Mouse (Mus musculus) forebrain, embryonic 15.5 days (tissue): ENCODE results near the gene Hes1. TPM values are rescaled to one million over a fixed set of nuclear protein-coding genes. Genes with fewer than 3 reads are reported as not detected.
A peak's percentile ranks its signal among the peaks of the same experiment; 100 is the strongest.

Source experiments
- ATAC-seq: fragments of 200-750 bp; cut with Nextera tagmentation; replicated peaks from 2 replicates; pipeline ENCODE4 v1.8.0; 2017; ENCODE audit warnings: mild to moderate bottlenecking, moderate TSS enrichment, moderate library complexity
- H3K27ac ChIP-seq: fragments of 300-500 bp; sonication (generic); replicated peaks from 2 replicates; pipeline ENCODE4 v1.5.1; 2015; ENCODE audit warnings: mild to moderate bottlenecking, inconsistent platforms
- H3K27me3 ChIP-seq: fragments of 300-500 bp; sonication (generic); 2 replicates; pipeline ENCODE4 v1.6.1; 2015; ENCODE audit warnings: inconsistent platforms
- H3K36me3 ChIP-seq: fragments of 300-500 bp; sonication (generic); 2 replicates; pipeline ENCODE4 v1.6.1; 2015; ENCODE audit warnings: mild to moderate bottlenecking, inconsistent platforms
- H3K4me1 ChIP-seq: fragments of 300-500 bp; sonication (generic); 2 replicates; pipeline ENCODE4 v1.6.1; 2015; ENCODE audit warnings: inconsistent platforms
- H3K4me2 ChIP-seq: fragments of 300-500 bp; sonication (generic); replicated peaks from 2 replicates; pipeline ENCODE4 v1.6.1; 2015; ENCODE audit warnings: mild to moderate bottlenecking, inconsistent platforms
- H3K4me3 ChIP-seq: fragments of 300-500 bp; sonication (generic); 2 replicates; pipeline ENCODE4 v1.5.1; 2015; ENCODE audit warnings: mild to moderate bottlenecking, inconsistent platforms
- H3K9ac ChIP-seq: fragments of 300-500 bp; sonication (generic); replicated peaks from 2 replicates; pipeline ENCODE4 v1.6.1; 2015; ENCODE audit warnings: mild to moderate bottlenecking, inconsistent platforms
- H3K9me3 ChIP-seq: fragments of 300-500 bp; sonication (generic); 2 replicates; pipeline ENCODE4 v1.6.1; 2016; ENCODE audit warnings: inconsistent platforms
- WGBS: fragments of 180-500 bp; shearing (Covaris S2); methylation state at CpG from one replicate; pipeline ENCODE4 v1.1.7; 2015; ENCODE audit warnings: mixed read lengths; 5-methylcytosine and 5-hydroxymethylcytosine counted together
- polyA plus RNA-seq: library from polyadenylated mRNA; unstranded; fragments of >200 nt; fragmentation: Nextera tagmentation; extraction: Ambion mirVana; gene quantifications from 2 replicates; pipeline ENCODE4 v1.2.1, GENCODE M21; 2015

Hes1 gene
- polyA plus RNA-seq, 1 experiment from 2014 or later, result 16.4 TPM

DNA sequence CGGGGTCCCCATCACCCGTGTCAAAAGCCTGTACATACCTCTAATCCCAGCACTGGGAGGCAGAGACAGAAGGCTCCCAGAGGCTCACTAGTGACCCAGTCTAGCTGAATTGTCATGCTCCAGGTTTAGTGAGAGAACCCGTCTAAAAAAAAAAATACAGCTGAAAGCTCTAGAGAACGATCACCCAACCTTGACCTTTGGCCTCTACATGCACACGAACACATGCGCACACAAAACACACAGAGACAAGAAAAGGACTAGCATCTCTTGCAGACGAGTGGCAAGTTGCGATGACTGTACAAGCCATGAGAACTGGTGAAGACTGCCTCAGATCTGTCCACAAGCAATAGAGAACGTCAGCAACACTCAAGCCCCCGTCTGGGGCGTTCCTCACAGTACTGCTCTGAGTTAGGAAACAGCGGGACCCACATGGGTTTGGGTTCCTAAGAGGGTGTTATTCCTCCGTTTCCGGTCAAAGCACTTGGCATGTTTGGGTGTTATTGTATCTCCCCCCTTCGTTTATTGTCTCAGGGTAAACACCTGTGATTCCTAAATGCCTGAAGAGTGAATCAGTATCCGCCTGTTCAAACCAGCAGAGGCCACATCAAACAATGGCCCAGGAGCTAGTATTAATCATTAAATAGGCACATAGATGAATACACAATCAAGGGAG is 11.2 kb upstream of the Hes1 start:
- Histone ChIP-seq H3K4me1 (peaks cover 4% of the 10 kb centered on the region; the same call in 1 of the 2 replicates), H3K9me3 (no peaks in the 10 kb centered on the region), H3K27me3 (no peaks in the 10 kb centered on the region), H3K4me2 (no peak overlapping the region), H3K27ac (no peak overlapping the region), H3K4me3 (no peak overlapping the region), H3K9ac (no peak overlapping the region), H3K36me3 (no peaks in the 10 kb centered on the region)
- no peak for ATAC-seq
- WGBS, result 66% methylated on average over 16 of the region's 16 CpGs

DNA sequence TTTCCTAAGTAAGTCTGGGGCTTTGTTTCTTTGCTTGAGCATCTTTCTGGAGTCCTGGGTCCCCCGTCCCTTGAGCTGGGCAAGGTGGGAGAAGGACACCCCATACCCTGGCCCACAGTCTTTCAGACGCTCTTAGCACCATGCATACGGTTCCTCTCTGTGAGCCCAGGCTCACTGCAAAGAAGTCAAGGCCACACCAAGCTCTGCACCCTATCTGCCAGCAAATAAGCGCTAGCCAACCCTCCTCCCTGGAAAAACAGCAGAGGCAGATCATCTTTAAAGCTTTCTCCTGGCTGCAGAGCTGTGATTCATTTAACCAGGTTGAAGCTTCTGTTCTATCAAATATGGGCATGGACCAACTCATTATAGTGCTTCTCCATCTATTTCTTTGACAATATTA is 9.6 kb upstream of the Hes1 start:
- Histone ChIP-seq H3K9me3 (no peaks in the 10 kb centered on the region), H3K9ac (no peak overlapping the region), H3K4me3 (no peak overlapping the region), H3K4me2 (no peak overlapping the region), H3K36me3 (no peaks in the 10 kb centered on the region), H3K27ac (no peak overlapping the region), H3K27me3 (no peaks in the 10 kb centered on the region), H3K4me1 (peaks cover 11% of the 10 kb centered on the region)
- ATAC-seq, result no peak
- WGBS, result 76% methylated on average over 4 of the region's 4 CpGs

- H3K4me3 ChIP-seq, result no peak overlapping the region
- no peak overlapping the region for H3K27ac ChIP-seq
- peaks cover 20% of the 10 kb centered on the region for H3K4me1 ChIP-seq
- no peaks in the 10 kb centered on the region for H3K36me3 ChIP-seq
- no peak overlapping the region for H3K4me2 ChIP-seq
- 75% methylated on average over 10 of the region's 10 CpGs for WGBS
- no peaks in the 10 kb centered on the region for H3K27me3 ChIP-seq
- no peak overlapping the region for H3K9ac ChIP-seq
- no peak for ATAC-seq
- H3K9me3 ChIP-seq, result no peaks in the 10 kb centered on the region
These were observed 8.8 kb upstream of the Hes1 start for GRCm38 (mm10) chr16:30055361-30055889.

DNA sequence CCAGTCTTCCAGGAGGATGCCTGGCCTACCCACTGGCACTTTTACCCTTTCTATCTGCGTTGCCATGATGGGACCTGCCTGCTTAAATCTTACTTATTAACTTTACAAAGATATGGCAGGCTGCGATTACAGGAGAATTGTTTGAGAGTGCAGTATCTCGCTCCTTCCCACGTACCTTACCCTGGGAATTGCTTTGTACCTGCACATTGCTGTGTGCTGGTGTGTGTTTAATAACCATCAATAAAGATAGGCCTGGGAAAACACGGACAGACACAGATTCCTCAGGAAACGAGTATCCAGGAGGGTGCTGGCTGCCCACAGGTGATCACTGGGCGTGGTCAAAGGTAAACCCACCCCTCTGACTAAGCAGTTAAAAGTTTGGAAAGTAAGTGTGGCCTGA is 8.3 kb upstream of the Hes1 start:
- H3K4me3 ChIP-seq, result no peak overlapping the region
- H3K4me2 ChIP-seq, result no peak overlapping the region
- H3K9me3 ChIP-seq, result no peaks in the 10 kb centered on the region
- H3K36me3 ChIP-seq, result no peaks in the 10 kb centered on the region
- no peaks in the 10 kb centered on the region for H3K27me3 ChIP-seq
- no peak overlapping the region for H3K9ac ChIP-seq
- H3K27ac ChIP-seq, result no peak overlapping the region
- peaks cover 25% of the 10 kb centered on the region for H3K4me1 ChIP-seq
- WGBS, result 76% methylated on average over 7 of the region's 7 CpGs
- ATAC-seq, result no peak

DNA sequence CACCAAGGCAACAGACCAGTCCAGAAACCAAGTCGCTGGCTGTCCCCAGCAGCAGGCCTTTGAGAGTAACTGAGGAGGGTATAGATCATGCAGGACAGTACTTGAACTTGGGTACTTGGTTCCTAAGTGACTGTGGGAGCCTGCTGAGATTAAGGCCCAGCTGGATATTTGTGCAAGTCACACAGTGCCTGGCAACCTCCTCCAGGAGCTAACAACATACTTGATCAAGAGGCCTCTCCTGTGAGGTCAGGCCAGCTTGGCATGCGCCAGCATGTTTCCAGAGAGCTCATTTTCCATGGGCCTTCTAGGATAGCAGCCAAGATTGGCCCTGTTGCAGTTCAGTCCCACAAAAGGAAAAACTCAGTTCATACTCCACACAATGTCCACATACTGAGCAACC is 7.3 kb upstream of the Hes1 start:
- no peaks in the 10 kb centered on the region for H3K36me3 ChIP-seq
- no peak overlapping the region for H3K27ac ChIP-seq
- H3K9me3 ChIP-seq, result no peaks in the 10 kb centered on the region
- no peak overlapping the region for H3K4me3 ChIP-seq
- ATAC-seq, result 0 out of 2 replicates have a peak, but pooled peaks have one; percentile 17
- no peak overlapping the region for H3K4me2 ChIP-seq
- peaks cover 6% of the 10 kb centered on the region for H3K27me3 ChIP-seq
- WGBS, result 51% methylated on average over 2 of the region's 2 CpGs
- H3K4me1 ChIP-seq, result peaks cover 25% of the 10 kb centered on the region
- no peak overlapping the region for H3K9ac ChIP-seq

DNA sequence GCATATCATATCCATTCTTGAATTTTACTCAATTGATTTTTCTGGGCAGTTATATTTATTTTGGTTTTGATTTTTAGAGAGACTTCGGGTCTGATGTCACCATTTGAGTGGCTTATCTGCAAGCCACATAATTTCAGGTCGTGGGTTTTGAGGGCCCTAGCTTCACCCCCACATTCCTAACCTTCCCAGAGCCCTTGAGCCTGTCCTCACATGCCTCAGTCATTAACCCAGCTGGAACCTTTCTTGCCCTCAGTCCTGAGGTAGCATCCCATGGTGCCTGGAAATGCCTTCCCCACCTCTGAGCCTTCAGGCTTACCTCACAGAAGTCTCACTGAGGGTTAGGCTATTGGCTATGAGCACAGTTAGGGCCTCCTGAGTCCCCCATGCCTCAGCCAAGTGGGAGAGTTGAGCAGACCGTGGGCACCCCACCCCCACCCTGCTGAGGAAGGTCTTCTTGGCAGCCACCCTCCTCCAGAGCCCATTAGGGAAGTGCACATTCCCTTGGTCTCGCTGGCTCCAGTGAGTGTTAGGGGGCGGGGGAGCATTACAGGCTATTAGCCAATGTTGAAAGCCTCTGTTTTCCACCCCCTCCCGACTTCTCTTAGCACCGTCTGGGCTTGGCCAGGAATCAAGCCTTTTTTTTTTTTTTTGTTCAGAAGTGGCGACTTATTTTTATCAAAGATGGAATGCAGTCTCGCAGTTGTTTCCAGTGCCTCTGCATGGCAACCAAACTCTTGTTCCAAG is 5.0 kb upstream of the Hes1 start:
- Histone ChIP-seq H3K9ac (no peak overlapping the region), H3K27me3 (peaks cover 11% of the 10 kb centered on the region), H3K36me3 (no peaks in the 10 kb centered on the region), H3K4me2 (no peak overlapping the region), H3K4me3 (no peak overlapping the region), H3K9me3 (no peaks in the 10 kb centered on the region), H3K4me1 (peaks cover 37% of the 10 kb centered on the region), H3K27ac (0 out of 2 replicates have a peak overlapping the region, but pooled peaks have one; percentile 35)
- WGBS, result 14% methylated on average over 9 of the region's 9 CpGs
- ATAC-seq, result peak; percentile 54

GRCm38 (mm10) chr16:30060412-30060811 is 3.8 kb upstream of the Hes1 start:
- H3K9me3 ChIP-seq, result no peaks in the 10 kb centered on the region
- no peak overlapping the region for H3K27ac ChIP-seq
- no peak overlapping the region for H3K4me2 ChIP-seq
- peaks cover 48% of the 10 kb centered on the region for H3K4me1 ChIP-seq
- ATAC-seq, result no peak
- H3K4me3 ChIP-seq, result no peak overlapping the region
- H3K27me3 ChIP-seq, result peaks cover 16% of the 10 kb centered on the region
- H3K36me3 ChIP-seq, result no peaks in the 10 kb centered on the region
- no peak overlapping the region for H3K9ac ChIP-seq
- WGBS, result 3% methylated on average over 8 of the region's 8 CpGs

DNA sequence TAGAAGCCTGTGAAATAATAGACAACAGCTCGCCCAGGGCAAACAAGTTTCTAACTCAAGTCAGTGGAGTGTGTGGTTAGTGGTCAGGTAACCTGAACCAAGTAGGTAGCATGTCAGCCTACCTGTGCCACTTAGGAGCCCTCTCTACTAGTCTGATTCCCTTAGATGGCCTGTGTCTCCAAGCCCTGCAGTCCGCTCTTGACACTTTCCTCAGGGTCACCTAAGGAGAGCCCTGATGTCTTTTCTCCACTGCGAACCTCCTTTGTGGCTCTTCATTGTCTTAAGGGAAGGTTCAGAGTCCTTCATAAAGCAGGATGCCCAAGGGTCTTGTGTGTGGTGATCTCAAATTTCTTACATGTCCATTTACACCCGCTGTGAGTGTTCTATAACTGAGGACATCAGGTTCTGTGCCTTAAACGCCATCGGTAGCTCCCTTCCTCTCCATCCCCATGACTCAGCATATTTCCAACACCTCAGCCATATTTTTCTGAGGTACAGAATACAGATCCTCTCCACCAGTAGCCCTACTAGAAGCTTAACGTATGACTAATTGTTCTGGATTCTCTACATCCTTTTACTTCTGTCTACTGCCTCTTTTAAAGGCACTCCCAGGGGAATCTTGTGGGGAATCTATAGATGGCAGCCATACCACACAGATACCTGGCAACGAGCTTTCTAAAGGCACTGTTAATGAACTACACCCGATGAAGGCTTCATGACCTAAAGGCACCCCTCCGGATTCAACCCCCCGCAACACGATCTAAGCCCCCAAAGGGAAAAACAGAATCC is 1.7 kb upstream of the Hes1 start:
- Histone ChIP-seq H3K9ac (no peak overlapping the region), H3K27ac (peak overlapping the region; percentile 75; the same call in 1 of the 2 replicates), H3K27me3 (peaks cover 18% of the 10 kb centered on the region), H3K9me3 (no peaks in the 10 kb centered on the region), H3K4me1 (peaks cover 61% of the 10 kb centered on the region), H3K4me3 (peak overlapping the region; percentile 66), H3K36me3 (no peaks in the 10 kb centered on the region), H3K4me2 (peak overlapping the region; percentile 99)
- WGBS, result 21% methylated on average over 12 of the region's 12 CpGs
- no peak for ATAC-seq

GRCm38 (mm10) chr16:30063121-30063881 is 883 bp upstream of the Hes1 start:
- peaks cover 66% of the 10 kb centered on the region for H3K4me1 ChIP-seq
- H3K36me3 ChIP-seq, result no peaks in the 10 kb centered on the region
- H3K27me3 ChIP-seq, result peaks cover 23% of the 10 kb centered on the region
- WGBS, result under 1% methylated on average over 73 of the region's 82 CpGs
- H3K9me3 ChIP-seq, result no peaks in the 10 kb centered on the region
- H3K9ac ChIP-seq, result peak overlapping the region; percentile 56
- peak overlapping the region; percentile 75 for H3K27ac ChIP-seq
- peak overlapping the region; percentile 99 for H3K4me2 ChIP-seq
- peak overlapping the region; percentile 66 for H3K4me3 ChIP-seq
- peak; percentile 35 for ATAC-seq

GRCm38 (mm10) chr16:30064613-30065012 is 429 bp downstream of the Hes1 start:
- under 1% methylated on average over 8 of the region's 8 CpGs for WGBS
- Histone ChIP-seq H3K9me3 (no peaks in the 10 kb centered on the region), H3K4me2 (peak overlapping the region; percentile 99), H3K27me3 (peaks cover 23% of the 10 kb centered on the region), H3K27ac (peak overlapping the region; percentile 75), H3K9ac (no peak overlapping the region), H3K36me3 (no peaks in the 10 kb centered on the region), H3K4me3 (peak overlapping the region; percentile 66), H3K4me1 (peaks cover 66% of the 10 kb centered on the region)
- no peak for ATAC-seq

DNA sequence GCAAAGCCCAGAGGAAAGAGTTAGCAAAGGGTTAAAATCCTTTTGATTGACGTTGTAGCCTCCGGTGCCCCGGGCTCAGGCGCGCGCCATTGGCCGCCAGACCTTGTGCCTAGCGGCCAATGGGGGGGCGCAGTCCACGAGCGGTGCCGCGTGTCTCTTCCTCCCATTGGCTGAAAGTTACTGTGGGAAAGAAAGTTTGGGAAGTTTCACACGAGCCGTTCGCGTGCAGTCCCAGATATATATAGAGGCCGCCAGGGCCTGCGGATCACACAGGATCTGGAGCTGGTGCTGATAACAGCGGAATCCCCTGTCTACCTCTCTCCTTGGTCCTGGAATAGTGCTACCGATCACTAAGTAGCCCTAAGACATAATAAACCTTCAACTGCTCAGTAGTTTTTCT is 893 bp downstream of the Hes1 start:
- under 1% methylated on average over 21 of the region's 21 CpGs for WGBS

More for the DNA sequence above, 893 bp downstream of the Hes1 start:
- H3K27ac ChIP-seq, result 0 out of 2 replicates have a peak overlapping the region, but pooled peaks have one; percentile 67
- H3K27me3 ChIP-seq, result peaks cover 23% of the 10 kb centered on the region
- no peak overlapping the region for H3K9ac ChIP-seq
- H3K36me3 ChIP-seq, result no peaks in the 10 kb centered on the region
- peak; percentile 49 for ATAC-seq
- no peaks in the 10 kb centered on the region for H3K9me3 ChIP-seq
- peaks cover 66% of the 10 kb centered on the region for H3K4me1 ChIP-seq
- H3K4me3 ChIP-seq, result peak overlapping the region; percentile 66
- H3K4me2 ChIP-seq, result peak overlapping the region; percentile 99
